Mouse (Mus musculus) cerebellum, adult 2 months (tissue): ENCODE results near the gene Secisbp2l.

Source experiments
- CTCF ChIP-seq: fragments of 200-500 bp; IDR thresholded peaks from 2 replicates; pipeline ENCODE4 v1.5.1; 2011; ENCODE audit warnings: low read depth, mild to moderate bottlenecking, control low read depth, low read length, moderate library complexity, borderline replicate concordance; ENCODE audit not compliant: insufficient read depth
- POLR2A ChIP-seq: fragments of 200-500 bp; IDR thresholded peaks from 2 replicates; pipeline ENCODE4 v1.6.1; 2011; ENCODE audit warnings: low read length, control low read depth, borderline replicate concordance; ENCODE audit not compliant: insufficient read depth

DNA sequence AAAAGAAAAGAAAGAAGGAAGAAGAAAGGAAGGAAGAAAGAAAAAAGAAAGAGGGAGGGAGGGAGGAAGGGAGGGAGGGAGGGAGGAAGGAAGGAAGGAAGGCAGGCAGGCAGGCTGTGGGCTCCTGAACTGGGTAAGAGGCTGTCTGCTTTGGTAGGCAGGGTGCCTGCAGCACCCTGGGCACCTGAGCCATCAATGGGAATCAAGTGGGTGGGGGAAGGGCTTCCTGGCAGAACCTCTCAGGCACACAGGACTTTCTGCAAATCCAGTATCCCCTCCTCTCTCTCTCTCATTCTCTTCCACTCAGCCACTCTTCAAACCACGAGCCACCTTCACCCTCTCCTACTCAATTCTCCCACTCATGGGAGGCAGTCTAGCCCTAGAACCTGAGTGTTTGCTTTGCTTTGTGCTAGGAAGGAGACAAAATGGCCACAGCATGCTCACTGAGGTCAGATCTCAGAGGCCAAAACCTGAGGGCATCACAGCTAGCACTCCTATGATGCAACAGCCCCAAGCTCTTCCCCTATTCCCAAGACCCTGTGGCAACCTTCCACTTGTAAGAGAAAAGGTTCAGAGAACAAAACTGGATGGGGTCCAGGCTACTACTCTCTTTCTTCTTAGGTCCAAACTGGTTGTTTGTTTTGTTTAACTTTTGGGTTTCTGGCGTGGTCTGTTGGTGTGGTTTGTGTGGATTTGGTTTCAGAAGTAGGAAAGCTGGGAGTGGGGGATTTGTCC, 9.6 kb upstream of the Secisbp2l start:
- no peak for TF ChIP-seq POLR2A
- TF ChIP-seq CTCF, result no peak
